9 mouse cellular contexts compared by ENCODE assay signal in genomic region chr10:19692988-19693387, GRCm38 (mm10). TPM values are rescaled to one million over a fixed set of nuclear protein-coding genes. Genes with fewer than 3 reads are reported as not detected.
DNase-seq lines count a peak whose midpoint lies in the region; ATAC-seq lines count a peak whose summit lies in the region.
"Had no signal": no experiment of that assay in that cellular context is flagged by ENCODE, and none has a peak within 500 bp of the region (broad histone marks: within the 10 kb centered on the region; RNA-seq: fewer than 3 reads in every experiment).

No protein-coding gene starts in this region.

- no peaks in the 10 kb centered on the region for H3K36me3 ChIP-seq in kidney, embryonic 15.5 days
- no peaks in the 10 kb centered on the region for H3K36me3 ChIP-seq in forebrain, embryonic 13.5 days (ENCODE audit: poor library complexity, severe bottlenecking)
- no peaks in the 10 kb centered on the region for H3K36me3 ChIP-seq in hindbrain, embryonic 11.5 days (ENCODE audit: control insufficient read depth, insufficient read depth, low read length)
- no peaks in the 10 kb centered on the region for H3K36me3 ChIP-seq in limb, embryonic 13.5 days
- H3K36me3 ChIP-seq in midbrain, embryonic 14.5 days (ENCODE audit: control insufficient read depth, insufficient read depth, low read length): no peaks in the 10 kb centered on the region
- H3K36me3 ChIP-seq: neural tube, embryonic 12.5 days had no signal

- ATAC-seq in kidney, embryonic 15.5 days (replicated peaks; ENCODE audit: low FRiP score): no peak
- peak; percentile 66; the same call in 1 of the 2 replicates for ATAC-seq in forebrain, embryonic 13.5 days
- 0 out of 2 replicates have a peak, but pooled peaks have one; percentile 47 for ATAC-seq in hindbrain, embryonic 11.5 days (ENCODE audit: low FRiP score)
- ATAC-seq in limb, embryonic 13.5 days (ENCODE audit: low FRiP score, low read depth): peak; percentile 61
- ATAC-seq in midbrain, embryonic 14.5 days (ENCODE audit: low FRiP score, low TSS enrichment): no peak

- no peak overlapping the region for H3K4me3 ChIP-seq in kidney, embryonic 15.5 days (replicated peaks)
- no peak overlapping the region for H3K4me3 ChIP-seq in forebrain, embryonic 13.5 days
- H3K4me3 ChIP-seq in hindbrain, embryonic 11.5 days (ENCODE audit: low read depth, low read length): no peak overlapping the region
- H3K4me3 ChIP-seq in limb, embryonic 13.5 days: no peak overlapping the region
- H3K4me3 ChIP-seq in midbrain, embryonic 14.5 days (replicated peaks; ENCODE audit: low read depth, low read length): no peak overlapping the region
- H3K4me3 ChIP-seq: neural tube, embryonic 12.5 days had no signal

- no peaks in the 10 kb centered on the region for H3K4me1 ChIP-seq in kidney, embryonic 15.5 days
- no peaks in the 10 kb centered on the region for H3K4me1 ChIP-seq in forebrain, embryonic 13.5 days
- no peaks in the 10 kb centered on the region for H3K4me1 ChIP-seq in hindbrain, embryonic 11.5 days (replicated peaks; ENCODE audit: control insufficient read depth, insufficient read depth, low read length)
- H3K4me1 ChIP-seq in limb, embryonic 13.5 days: no peaks in the 10 kb centered on the region
- H3K4me1 ChIP-seq in midbrain, embryonic 14.5 days (ENCODE audit: control insufficient read depth, insufficient read depth, low read length): no peaks in the 10 kb centered on the region
- H3K4me1 ChIP-seq: neural tube, embryonic 12.5 days had no signal

- no peaks in the 10 kb centered on the region for H3K9me3 ChIP-seq in kidney, embryonic 15.5 days (replicated peaks)
- H3K9me3 ChIP-seq in forebrain, embryonic 13.5 days (replicated peaks): no peaks in the 10 kb centered on the region
- no peaks in the 10 kb centered on the region for H3K9me3 ChIP-seq in hindbrain, embryonic 11.5 days (ENCODE audit: control insufficient read depth, low read length)
- H3K9me3 ChIP-seq in limb, embryonic 13.5 days: no peaks in the 10 kb centered on the region
- no peaks in the 10 kb centered on the region for H3K9me3 ChIP-seq in midbrain, embryonic 14.5 days (ENCODE audit: control insufficient read depth, low read length)
- H3K9me3 ChIP-seq: neural tube, embryonic 12.5 days had no signal

- H3K27me3 ChIP-seq in kidney, embryonic 15.5 days: no peaks in the 10 kb centered on the region
- no peaks in the 10 kb centered on the region for H3K27me3 ChIP-seq in forebrain, embryonic 13.5 days
- H3K27me3 ChIP-seq in hindbrain, embryonic 11.5 days (ENCODE audit: control insufficient read depth, insufficient read depth, low read length): no peaks in the 10 kb centered on the region
- no peaks in the 10 kb centered on the region; the same call in 1 of the 2 replicates for H3K27me3 ChIP-seq in limb, embryonic 13.5 days
- H3K27me3 ChIP-seq in midbrain, embryonic 14.5 days (ENCODE audit: control insufficient read depth, insufficient read depth, low read length): no peaks in the 10 kb centered on the region
- H3K27me3 ChIP-seq: neural tube, embryonic 12.5 days had no signal

- WGBS in kidney, embryonic 15.5 days: 64% methylated on average over 8 of the region's 8 CpGs
- 68% methylated on average over 8 of the region's 8 CpGs for WGBS in forebrain, embryonic 13.5 days
- 68% methylated on average over 8 of the region's 8 CpGs for WGBS in hindbrain, embryonic 11.5 days
- 59% methylated on average over 8 of the region's 8 CpGs for WGBS in limb, embryonic 13.5 days
- WGBS in midbrain, embryonic 14.5 days: 62% methylated on average over 8 of the region's 8 CpGs

- peak; percentile 14 for DNase-seq in kidney, adult 18-20 months
- peak; percentile 42 for DNase-seq in WW6 (ENCODE audit: low read depth, low spot score)
- peak; percentile 53 for DNase-seq in hindbrain, embryonic 11.5 days (ENCODE audit: low spot score)
- DNase-seq in midbrain, embryonic 14.5 days: peak; percentile 75
- DNase-seq in telencephalon, adult 2 months (ENCODE audit: low read depth, low spot score): peak; percentile 38

- no peak overlapping the region for H3K4me2 ChIP-seq in kidney, embryonic 15.5 days
- no peak overlapping the region for H3K4me2 ChIP-seq in forebrain, embryonic 13.5 days
- no peak overlapping the region for H3K4me2 ChIP-seq in hindbrain, embryonic 11.5 days (replicated peaks; ENCODE audit: low read depth, low read length)
- no peak overlapping the region for H3K4me2 ChIP-seq in limb, embryonic 13.5 days (replicated peaks)
- no peak overlapping the region for H3K4me2 ChIP-seq in midbrain, embryonic 14.5 days (ENCODE audit: low read length)
- H3K4me2 ChIP-seq: neural tube, embryonic 12.5 days had no signal

- no peak overlapping the region for H3K27ac ChIP-seq in kidney, embryonic 15.5 days
- H3K27ac ChIP-seq in forebrain, embryonic 13.5 days: no peak overlapping the region
- H3K27ac ChIP-seq in hindbrain, embryonic 11.5 days (ENCODE audit: low read depth, low read length): no peak overlapping the region
- no peak overlapping the region for H3K27ac ChIP-seq in limb, embryonic 13.5 days
- no peak overlapping the region for H3K27ac ChIP-seq in midbrain, embryonic 14.5 days (replicated peaks; ENCODE audit: low read depth, low read length)
- H3K27ac ChIP-seq: neural tube, embryonic 12.5 days had no signal

- H3K9ac ChIP-seq in kidney, embryonic 15.5 days: no peak overlapping the region
- no peak overlapping the region for H3K9ac ChIP-seq in forebrain, embryonic 13.5 days
- no peak overlapping the region for H3K9ac ChIP-seq in hindbrain, embryonic 11.5 days (ENCODE audit: low read depth, low read length)
- no peak overlapping the region for H3K9ac ChIP-seq in limb, embryonic 13.5 days
- H3K9ac ChIP-seq in midbrain, embryonic 14.5 days (replicated peaks; ENCODE audit: low read length): no peak overlapping the region
- H3K9ac ChIP-seq: neural tube, embryonic 12.5 days had no signal

RNA-seq across cellular contexts. Expression of gene Il20ra, which starts 19.4 kb away (rescaled TPM):
- polyA plus RNA-seq in kidney, embryonic 15.5 days (2015; fragmentation: Nextera tagmentation; extraction: Ambion mirVana): 0.14 TPM in 1 of 2 replicates, not detected in the other
- polyA plus RNA-seq in forebrain, embryonic 13.5 days (2015; fragmentation: Nextera tagmentation; extraction: Ambion mirVana): 0.08 TPM in 1 of 2 replicates, not detected in the other
- polyA plus RNA-seq in hindbrain, embryonic 11.5 days (2014; fragmentation: Nextera tagmentation; extraction: Ambion mirVana): 0.08 TPM in 1 of 2 replicates, not detected in the other
- polyA plus RNA-seq in limb, embryonic 13.5 days (2015; fragmentation: Nextera tagmentation; extraction: Ambion mirVana): 0.69 and 0.73 TPM in 2 replicates
- polyA plus RNA-seq in midbrain, embryonic 14.5 days (2014; fragmentation: Nextera tagmentation; extraction: Ambion mirVana): 0.26 and 0.65 TPM in 2 replicates
- polyA plus RNA-seq: neural tube, embryonic 12.5 days had no signal

Comparison
In these comparisons a context has a peak if more than half of its experiments do, and no peak if none do; other contexts are left out.
1. DNase-seq: peak in every context shown above with its lines; median percentile 75 in midbrain, embryonic 14.5 days; 53 in hindbrain, embryonic 11.5 days; 42 in WW6; 38 in telencephalon, adult 2 months; 14 in kidney, adult 18-20 months.
2. ATAC-seq: peak in forebrain, embryonic 13.5 days (single experiment), hindbrain, embryonic 11.5 days (single experiment) and limb, embryonic 13.5 days (single experiment); none in kidney, embryonic 15.5 days (single experiment) and midbrain, embryonic 14.5 days (single experiment).